Mouse (Mus musculus) hematopoietic multipotent progenitor cell, adult 10-12 weeks (in vitro differentiated cells): ENCODE results near the gene Platr17. TPM values are rescaled to one million over a fixed set of nuclear protein-coding genes. Genes with fewer than 3 reads are reported as not detected.

Experiments
- polyA plus RNA-seq: library from polyadenylated mRNA; stranded (reverse); fragments of >175 nt; gene quantifications from 2 replicates; pipeline ENCODE4 v1.2.3, GENCODE M21; 2012; ENCODE audit warnings: low replicate concordance

The Platr17 gene
- not detected in 2 replicates for polyA plus RNA-seq

DNA sequence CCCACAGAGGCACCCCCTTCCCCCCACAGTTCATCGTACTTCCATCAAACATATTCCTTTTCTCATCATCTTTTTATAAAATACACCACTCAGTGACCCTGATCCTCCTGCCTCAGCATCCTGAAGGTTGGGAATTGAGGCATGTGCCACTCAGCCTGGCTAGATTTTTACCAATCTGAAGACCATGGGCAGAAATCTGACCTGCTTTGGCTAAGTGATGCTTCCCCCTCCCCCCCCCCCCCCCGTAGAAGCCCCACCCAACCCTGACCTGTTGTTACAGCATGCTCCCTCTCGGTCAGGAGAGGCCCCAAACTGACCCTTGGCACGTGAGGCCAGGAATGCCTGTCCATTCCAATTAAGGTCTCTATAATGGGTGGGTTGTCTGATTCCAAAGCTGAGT is at the start of gene Platr17:
Gene Platr17, plus strand, starts transcription at position 301 of the 400 bp plus-strand sequence.

DNA sequence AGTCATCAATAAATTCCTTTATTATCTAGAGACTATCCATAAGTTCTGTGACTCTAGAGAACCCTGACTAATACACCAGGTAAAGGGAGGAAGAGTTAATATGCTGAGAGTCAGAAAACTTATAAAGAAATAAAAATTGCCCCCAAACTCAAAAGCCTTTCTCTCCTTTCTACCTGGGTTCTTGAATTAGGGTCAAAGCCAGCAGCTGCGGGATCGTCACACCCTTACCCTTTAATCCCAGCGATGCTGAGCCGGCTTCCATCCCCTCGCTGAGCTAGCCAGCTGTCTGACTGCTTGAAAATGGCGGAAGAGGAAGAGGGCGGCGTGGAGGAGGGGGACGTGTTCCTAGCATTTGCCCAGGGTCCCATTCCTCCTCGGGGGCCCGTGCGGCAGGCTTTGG is 31.4 kb upstream of the Platr17 start, which contains the start of gene Gm7029:
Gene Gm7029, plus strand, starts transcription at position 301 of the 400 bp plus-strand sequence.

DNA sequence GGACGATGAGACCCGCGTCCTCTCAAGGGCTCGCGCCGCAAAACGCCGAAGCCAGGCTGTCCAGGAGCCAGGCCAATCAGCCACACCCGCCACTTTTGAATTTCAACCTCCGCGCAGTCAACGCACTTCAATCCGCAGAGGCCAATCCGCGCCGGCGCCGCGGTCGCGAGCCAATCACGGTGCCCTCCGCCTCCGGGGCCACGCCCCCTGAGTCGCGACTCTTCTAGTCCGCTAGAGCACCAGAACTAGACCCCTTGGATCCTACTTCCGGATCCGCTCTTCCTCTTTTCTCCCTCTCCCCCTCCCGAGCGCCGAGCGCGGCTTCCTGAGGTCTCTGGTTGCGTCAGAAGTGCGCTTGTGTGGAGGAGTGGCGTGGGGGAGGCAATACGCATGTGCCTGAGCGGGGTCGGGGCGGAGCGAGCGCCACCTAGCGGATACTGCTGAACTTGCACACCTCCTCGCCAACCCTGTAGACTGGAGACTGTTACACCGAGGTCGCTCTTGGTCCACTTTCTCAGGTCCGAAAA is 14.3 kb upstream of the Platr17 start, which contains the start of gene Kifc1:
Gene Kifc1, minus strand, starts transcription at position 129 of the 527 bp plus-strand sequence.

DNA sequence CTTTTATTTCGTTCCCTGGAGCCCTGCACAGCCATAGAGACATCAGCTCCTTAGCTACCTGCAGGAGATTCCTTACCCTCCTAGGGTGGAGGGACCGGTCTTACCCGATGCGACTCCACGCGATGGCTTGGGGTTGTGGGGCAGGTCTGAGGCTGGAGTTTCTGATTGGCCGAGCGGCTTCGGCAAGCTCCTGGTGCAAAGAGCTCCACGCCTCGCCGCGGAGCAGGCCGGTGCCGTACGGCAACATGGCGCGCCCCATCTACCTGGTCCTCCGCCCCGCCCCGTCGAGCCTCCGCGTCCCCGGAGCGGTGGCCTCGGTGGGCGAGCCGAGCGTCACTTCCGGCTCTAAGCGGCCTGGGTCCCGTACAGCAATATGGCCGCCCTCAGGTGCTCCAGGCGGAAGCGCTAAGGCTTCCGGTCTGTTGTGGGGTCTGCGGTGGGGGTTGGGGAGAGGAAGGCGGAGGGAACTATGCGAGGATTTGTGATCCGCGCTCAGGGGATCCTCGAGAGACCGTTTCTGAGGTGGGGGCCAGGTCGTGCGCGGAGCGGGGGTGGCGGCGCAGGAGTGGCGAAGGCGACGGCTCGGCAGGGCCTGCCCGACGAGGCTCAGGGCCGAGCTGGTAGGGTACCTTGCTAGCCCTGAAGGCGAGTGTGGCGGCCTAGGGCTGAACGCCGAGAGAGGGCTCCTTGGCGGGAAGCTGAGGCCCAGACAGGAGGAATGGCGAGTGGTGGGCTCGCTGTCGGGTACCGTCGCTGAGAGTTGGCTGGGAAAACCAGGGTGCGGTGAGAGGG is 4.3 kb downstream of the Platr17 start, which contains the start of gene Daxx:
Gene Daxx, plus strand, starts transcription at position 338 of the 792 bp plus-strand sequence.

DNA sequence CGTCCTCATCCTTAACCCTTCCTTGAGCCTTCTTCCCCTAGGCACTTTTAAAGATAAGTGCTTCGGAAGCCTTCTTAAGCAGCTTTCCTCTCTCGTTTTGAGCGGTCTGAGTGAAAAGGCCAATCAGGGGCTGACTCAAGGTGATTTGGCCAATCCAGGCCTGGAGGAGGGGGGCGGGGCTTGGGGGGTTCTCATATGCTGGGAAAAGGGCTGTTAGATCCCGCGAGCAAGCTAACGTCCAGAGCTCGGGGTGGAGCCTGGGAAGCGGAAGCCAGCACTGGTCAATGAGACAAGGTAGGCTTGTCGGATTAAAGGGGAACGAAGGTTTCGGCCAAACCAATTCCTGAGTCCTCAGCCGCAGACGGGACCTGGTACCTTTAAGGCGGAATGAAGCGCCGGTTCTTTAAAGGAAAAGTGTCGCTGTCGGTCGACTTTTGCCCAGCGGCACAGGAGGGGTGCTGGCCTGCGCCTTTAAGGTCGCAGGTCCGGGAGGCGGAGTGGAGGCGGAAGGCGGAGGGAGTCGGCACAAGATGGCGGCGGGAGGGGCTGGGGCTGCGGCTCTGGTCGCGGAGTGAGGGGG is 10.8 kb downstream of the Platr17 start, which contains the start of the genes Tapbp and Zbtb22:
Gene Tapbp, plus strand, starts transcription at position 229 of the 580 bp plus-strand sequence.
Gene Zbtb22, plus strand, starts transcription at position 234 of the 580 bp plus-strand sequence.

DNA sequence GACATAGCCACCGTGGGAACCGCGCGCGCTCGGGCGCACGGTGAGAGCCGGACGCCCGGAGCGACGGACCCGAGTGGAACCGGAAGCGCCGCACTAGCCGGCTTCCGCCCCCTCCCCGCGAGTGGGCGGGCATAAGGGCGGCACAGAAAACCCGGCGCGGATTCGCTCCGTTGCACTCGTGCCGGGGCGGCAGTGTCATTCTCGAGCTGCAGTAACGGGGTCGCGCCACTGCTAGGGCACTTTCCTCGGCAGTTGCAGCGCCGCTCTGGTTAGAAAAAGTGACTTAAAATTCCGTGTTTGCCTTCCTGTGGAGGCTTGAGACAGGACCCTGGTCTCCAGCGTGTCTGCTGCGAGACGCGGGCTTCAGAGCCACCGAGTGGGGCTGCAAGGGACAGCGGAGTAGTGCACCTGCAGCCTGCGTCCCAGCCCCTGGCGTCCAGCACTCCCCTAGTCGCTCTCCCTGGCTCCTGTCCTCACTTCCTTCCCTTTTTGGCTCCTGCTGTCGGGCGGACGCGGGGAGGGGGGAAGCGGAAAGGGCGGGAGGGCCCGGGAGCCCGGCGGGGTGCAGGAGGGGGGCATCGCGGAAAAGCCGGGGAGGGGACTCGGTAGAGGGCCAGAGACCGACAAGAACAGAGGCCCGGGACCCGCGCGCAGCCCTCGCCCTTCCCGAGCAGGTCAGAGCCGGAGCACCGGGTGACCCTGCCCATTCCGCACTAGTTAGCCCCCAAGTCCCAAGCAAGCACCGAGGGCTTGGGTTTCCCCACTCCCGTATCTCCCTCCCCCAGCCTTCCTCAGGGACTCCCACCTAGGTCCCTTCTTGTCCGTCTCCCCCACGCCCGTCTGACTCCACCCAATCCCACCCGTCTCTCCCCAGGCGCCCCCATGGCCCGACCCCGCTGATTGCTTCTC is 24.7 kb downstream of the Platr17 start, which contains the start of gene Rgl2:
Gene Rgl2, plus strand, starts transcription at position 173 of the 909 bp plus-strand sequence.

DNA sequence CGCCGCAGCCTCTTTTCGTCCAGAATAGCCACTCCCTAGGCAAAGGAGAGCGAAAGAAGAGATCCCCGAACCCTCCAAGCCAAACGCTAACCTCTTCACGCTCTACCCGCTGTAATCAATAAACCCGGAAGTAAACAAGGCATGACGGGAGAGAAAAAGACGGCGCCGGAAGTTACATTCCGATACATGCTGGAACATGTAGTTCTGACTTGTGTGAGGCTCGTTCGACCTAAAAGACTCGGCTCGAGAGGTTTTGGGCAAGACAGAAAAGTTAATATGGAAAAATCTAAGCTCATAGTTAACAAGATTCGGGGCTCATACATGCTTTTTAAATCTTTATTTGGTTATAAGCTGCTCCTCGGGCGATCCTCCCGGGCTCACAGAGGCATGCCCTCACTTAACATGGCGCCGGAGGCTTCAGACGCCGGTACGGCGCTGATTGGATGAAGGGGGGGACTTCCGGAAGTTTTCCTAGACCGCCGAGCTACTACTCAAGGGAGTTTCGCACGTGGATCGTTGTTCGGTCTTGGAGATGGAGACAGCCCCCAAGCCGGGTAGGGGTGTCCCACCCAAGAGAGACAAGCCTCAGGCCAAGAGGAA is 35.4 kb downstream of the Platr17 start, which contains the start of the genes Pfdn6 and Wdr46:
Gene Pfdn6, minus strand, starts transcription at position 138 of the 600 bp plus-strand sequence.
Gene Wdr46, plus strand, starts transcription at position 455 of the 600 bp plus-strand sequence.

DNA sequence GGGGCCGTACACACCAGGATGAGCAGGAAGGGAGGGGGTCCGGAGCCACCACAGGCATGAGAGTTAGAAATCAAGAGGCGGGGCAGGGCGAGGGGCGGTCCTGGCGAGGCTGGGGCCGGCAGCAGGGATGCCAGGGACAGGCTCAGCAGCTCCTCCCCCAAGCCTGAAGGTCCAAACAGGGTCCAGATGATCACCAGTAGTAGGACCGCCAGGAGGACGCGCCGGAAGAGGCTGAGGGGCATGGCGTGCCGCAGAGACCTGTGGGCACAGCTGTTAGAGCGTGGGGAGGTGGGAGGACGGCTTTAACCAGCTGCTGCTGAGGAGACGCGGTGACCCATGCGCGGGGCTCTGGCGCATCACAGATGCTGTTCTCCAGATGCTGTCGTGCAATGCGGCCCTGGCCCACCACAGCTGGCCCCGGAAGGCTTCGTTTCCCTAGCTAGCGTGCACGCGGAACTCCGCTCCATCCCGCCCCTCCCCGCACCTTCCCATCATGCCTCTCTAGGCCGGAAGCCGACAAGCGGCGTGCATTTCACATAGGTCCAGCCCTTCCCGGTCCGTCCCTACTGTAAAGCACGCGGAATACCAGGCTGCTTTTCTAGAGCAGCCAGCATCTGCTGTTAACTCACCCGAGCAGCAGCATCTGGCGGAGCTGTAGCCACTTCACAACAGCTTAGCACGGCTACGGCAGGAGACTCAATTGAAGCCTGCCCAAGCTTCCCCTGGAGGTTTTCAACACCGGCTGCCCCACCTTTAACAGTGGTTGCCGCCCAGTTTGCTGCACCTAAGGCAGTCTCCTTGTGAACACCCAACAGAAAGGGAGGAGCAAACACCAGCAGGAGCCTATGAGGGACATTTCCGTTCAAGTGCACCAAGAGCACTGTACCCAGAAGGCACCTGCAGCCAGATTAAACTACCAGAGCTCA is 46.3 kb downstream of the Platr17 start, which contains the start of gene B3galt4:
Gene B3galt4, minus strand, starts transcription at position 468 of the 926 bp plus-strand sequence.

DNA sequence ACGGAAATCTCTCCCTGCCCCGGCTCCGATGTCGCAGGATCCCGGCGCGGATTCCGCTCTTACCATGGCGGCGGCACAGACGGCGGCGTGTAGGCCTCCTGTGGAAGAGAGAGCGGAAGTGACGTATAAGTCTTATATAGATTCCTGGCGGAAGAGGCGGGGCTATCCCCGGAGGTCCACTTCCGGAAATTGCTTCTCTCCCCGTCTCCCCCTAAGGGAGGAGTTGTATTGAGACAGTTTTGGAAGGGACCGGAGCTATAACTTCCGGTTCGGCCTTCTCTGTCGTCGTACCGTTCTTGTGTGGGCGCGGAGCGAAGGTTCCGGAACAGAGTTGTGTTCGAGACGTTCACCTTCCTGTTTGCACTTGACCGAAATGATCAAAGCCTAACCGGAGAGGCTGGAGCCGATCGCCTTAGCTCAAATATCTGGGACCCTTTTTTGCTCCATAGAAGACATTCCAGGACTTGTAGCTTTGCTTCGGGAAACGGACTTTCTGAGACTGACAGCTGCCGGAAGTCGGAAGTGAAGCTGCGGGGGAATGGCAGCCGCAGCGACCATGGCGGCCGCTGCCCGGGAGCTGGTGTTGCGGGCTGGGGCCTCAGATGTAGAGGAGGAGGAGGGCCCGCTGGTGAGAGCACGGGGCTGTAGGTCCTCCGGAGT is 50.8 kb downstream of the Platr17 start, which contains the start of the genes Vps52 and Rps18:
Gene Vps52, plus strand, starts transcription at position 258 of the 660 bp plus-strand sequence.
Gene Rps18, minus strand, starts transcription at position 447 of the 660 bp plus-strand sequence.

Other genes starting within 250 kb of the Platr17 start
- gene Hnrnpm, start 218.3 kb upstream of the Platr17 start, polyA plus RNA-seq: 541 and 779 TPM in 2 replicates
- 44.5 and 158 TPM in 2 replicates for gene March2, start 186.5 kb upstream of the Platr17 start, polyA plus RNA-seq
- gene Rab11b, start 144.6 kb upstream of the Platr17 start, polyA plus RNA-seq: 143 and 241 TPM in 2 replicates
- gene Angptl4, start 123.3 kb upstream of the Platr17 start, polyA plus RNA-seq: 1.6 and 3.1 TPM in 2 replicates
- gene Kank3, start 94.6 kb upstream of the Platr17 start, polyA plus RNA-seq: 1.7 and 2.4 TPM in 2 replicates
- 248 and 4,845 TPM in 2 replicates for gene Rps28, start 80.6 kb upstream of the Platr17 start, polyA plus RNA-seq
- gene Ndufa7, start 80.6 kb upstream of the Platr17 start, polyA plus RNA-seq: 396 and 428 TPM in 2 replicates
- 7.4 and 13.7 TPM in 2 replicates for gene Cd320, start 62.0 kb upstream of the Platr17 start, polyA plus RNA-seq
- gene Gm7029, start 31.3 kb upstream of the Platr17 start, polyA plus RNA-seq: not detected in 2 replicates
- 8.0 and 16.7 TPM in 2 replicates for gene Kifc1, start 14.5 kb upstream of the Platr17 start, polyA plus RNA-seq
- gene Daxx, start 4.3 kb downstream of the Platr17 start, polyA plus RNA-seq: 44.3 and 55.2 TPM in 2 replicates
- 1,240 and 2,267 TPM in 2 replicates for gene Tapbp, start 10.8 kb downstream of the Platr17 start, polyA plus RNA-seq
- gene Zbtb22, start 10.8 kb downstream of the Platr17 start, polyA plus RNA-seq: 63.9 and 83.1 TPM in 2 replicates
- 344 and 699 TPM in 2 replicates for gene Rgl2, start 24.4 kb downstream of the Platr17 start, polyA plus RNA-seq
- 74.4 and 96.8 TPM in 2 replicates for gene Pfdn6, start 35.2 kb downstream of the Platr17 start, polyA plus RNA-seq
- 59.7 and 181 TPM in 2 replicates for gene Wdr46, start 35.5 kb downstream of the Platr17 start, polyA plus RNA-seq
- 33.9 and 69.4 TPM in 2 replicates for gene B3galt4, start 46.4 kb downstream of the Platr17 start, polyA plus RNA-seq
- 65.1 and 130 TPM in 2 replicates for gene Vps52, start 50.7 kb downstream of the Platr17 start, polyA plus RNA-seq
- gene Rps18, start 50.9 kb downstream of the Platr17 start, polyA plus RNA-seq: 30.7 and 202 TPM in 2 replicates
- 1,004 and 3,373 TPM in 2 replicates for gene H2-K1, start 95.2 kb downstream of the Platr17 start, polyA plus RNA-seq
- 49.6 and 111 TPM in 2 replicates for gene Ring1, start 119.5 kb downstream of the Platr17 start, polyA plus RNA-seq
- gene H2-Ke6, start 122.9 kb downstream of the Platr17 start, polyA plus RNA-seq: 67.5 and 266 TPM in 2 replicates
- gene Slc39a7, start 126.5 kb downstream of the Platr17 start, polyA plus RNA-seq: 46.1 and 74.3 TPM in 2 replicates
- gene Rxrb, start 126.7 kb downstream of the Platr17 start, polyA plus RNA-seq: 155 and 353 TPM in 2 replicates
- gene Col11a2, start 134.3 kb downstream of the Platr17 start, polyA plus RNA-seq: 14.4 and 54.0 TPM in 2 replicates
- 55.1 and 259 TPM in 2 replicates for gene H2-Oa, start 187.2 kb downstream of the Platr17 start, polyA plus RNA-seq
- gene H2-DMa, start 214.4 kb downstream of the Platr17 start, polyA plus RNA-seq: 140 and 479 TPM in 2 replicates
- 377 and 424 TPM in 2 replicates for gene Brd2, start 217.5 kb downstream of the Platr17 start, polyA plus RNA-seq
- gene H2-DMb2, start 238.2 kb downstream of the Platr17 start, polyA plus RNA-seq: 454 and 462 TPM in 2 replicates
- 22.9 and 41.1 TPM in 2 replicates for gene H2-DMb1, start 247.9 kb downstream of the Platr17 start, polyA plus RNA-seq